Mouse (Mus musculus): ENCODE measurements around the gene Tmem121b. TPM values are rescaled to one million over a fixed set of nuclear protein-coding genes. Genes with fewer than 3 reads are reported as not detected.

The Tmem121b gene
- polyA plus RNA-seq, 1 experiment, result 0.01 TPM

- H3K79me2 ChIP-seq (ENCODE audit: control insufficient read depth, insufficient read depth), result no peaks in the 10 kb centered on the region
- TF ChIP-seq USF1 (IDR thresholded peaks at IDR 0.05; ENCODE audit: low read depth), result no peak
- peak; percentile 91 for TF ChIP-seq CEBPB (IDR thresholded peaks at IDR 0.05; ENCODE audit: insufficient read depth, poor library complexity, severe bottlenecking)
- no peaks in the 10 kb centered on the region for H3K27me3 ChIP-seq (ENCODE audit: control insufficient read depth, insufficient read depth, insufficient read length)
- H3ac ChIP-seq (ENCODE audit: control insufficient read depth, insufficient read length), result no peak overlapping the region
- peaks cover 15% of the 10 kb centered on the region for H3K36me3 ChIP-seq (ENCODE audit: control insufficient read depth, insufficient read depth)
- no peak overlapping the region for H3K4me3 ChIP-seq
- H3K4me2 ChIP-seq (ENCODE audit: low read depth), result peak overlapping the region; percentile 80
These were observed 10.9 kb downstream of the Tmem121b start for GRCm38 (mm10) chr6:120482756-120483155.

GRCm38 (mm10) chr6:120482021-120482420 lies 11.6 kb downstream of the Tmem121b start:
- no peaks in the 10 kb centered on the region for H3K79me2 ChIP-seq (ENCODE audit: control insufficient read depth, insufficient read depth)

GRCm38 (mm10) chr6:120481538-120481937 lies 12.1 kb downstream of the Tmem121b start:
- no peak for TF ChIP-seq POLR2AphosphoS2 (IDR thresholded peaks at IDR 0.05; ENCODE audit: insufficient read length, low read depth)
- no peak for TF ChIP-seq TCF3 (IDR thresholded peaks at IDR 0.05; ENCODE audit: insufficient read length, low read depth)
- no peak for TF ChIP-seq SRF (IDR thresholded peaks at IDR 0.05; ENCODE audit: control insufficient read depth, insufficient read length, low read depth)
- TF ChIP-seq CEBPB (IDR thresholded peaks at IDR 0.05; ENCODE audit: insufficient read depth, poor library complexity, severe bottlenecking), result no peak
- TF ChIP-seq TCF12 (IDR thresholded peaks at IDR 0.05; ENCODE audit: insufficient read depth, poor library complexity, severe bottlenecking), result no peak
- no peak for TF ChIP-seq REST (IDR thresholded peaks at IDR 0.05; ENCODE audit: insufficient read depth, insufficient read length)
- no peak for TF ChIP-seq MYOD1 (IDR thresholded peaks at IDR 0.05; ENCODE audit: control insufficient read depth in 1 of 3, insufficient read length in 2 of 3, low read depth in 2 of 3)
- TF ChIP-seq POLR2A (IDR thresholded peaks at IDR 0.05; ENCODE audit: insufficient read length, low read depth), result no peak
- no peak for TF ChIP-seq MAX (IDR thresholded peaks at IDR 0.05; ENCODE audit: low read depth)
- no peak for TF ChIP-seq USF1 (IDR thresholded peaks at IDR 0.05; ENCODE audit: low read depth)
- Histone ChIP-seq H3K4me3 (no peak overlapping the region), H3K4me2 (ENCODE audit: low read depth) (no peak overlapping the region), H3K27me3 (ENCODE audit: control insufficient read depth, insufficient read depth, insufficient read length) (no peaks in the 10 kb centered on the region), H3K79me2 (ENCODE audit: control insufficient read depth, insufficient read depth) (no peaks in the 10 kb centered on the region), H3ac (ENCODE audit: control insufficient read depth, insufficient read length) (no peak overlapping the region), H3K36me3 (ENCODE audit: control insufficient read depth, insufficient read depth) (peaks cover 18% of the 10 kb centered on the region)

More at GRCm38 (mm10) chr6:120482021-120482420, 11.6 kb downstream of the Tmem121b start:
- Histone ChIP-seq H3K27me3 (ENCODE audit: control insufficient read depth, insufficient read depth, insufficient read length) (no peaks in the 10 kb centered on the region), H3K36me3 (ENCODE audit: control insufficient read depth, insufficient read depth) (peaks cover 18% of the 10 kb centered on the region), H3K4me3 (no peak overlapping the region), H3K4me2 (ENCODE audit: low read depth) (no peak overlapping the region), H3ac (ENCODE audit: control insufficient read depth, insufficient read length) (no peak overlapping the region)
- TF ChIP-seq CEBPB (IDR thresholded peaks at IDR 0.05; ENCODE audit: insufficient read depth, poor library complexity, severe bottlenecking) (no peak), MYOG (IDR thresholded peaks at IDR 0.05; ENCODE audit: control insufficient read depth in 1 of 3, insufficient read depth in 1 of 3, insufficient read length in 2 of 3, low read depth in 2 of 3) (no peak), SRF (IDR thresholded peaks at IDR 0.05; ENCODE audit: control insufficient read depth, insufficient read length, low read depth) (no peak), TCF12 (IDR thresholded peaks at IDR 0.05; ENCODE audit: insufficient read depth, poor library complexity, severe bottlenecking) (no peak), USF1 (IDR thresholded peaks at IDR 0.05; ENCODE audit: low read depth) (no peak), TCF3 (IDR thresholded peaks at IDR 0.05; ENCODE audit: insufficient read length, low read depth) (no peak), POLR2A (IDR thresholded peaks at IDR 0.05; ENCODE audit: insufficient read length, low read depth) (no peak), POLR2AphosphoS2 (IDR thresholded peaks at IDR 0.05; ENCODE audit: insufficient read length, low read depth) (no peak), MYOD1 (IDR thresholded peaks at IDR 0.05; ENCODE audit: control insufficient read depth in 1 of 3, insufficient read length in 2 of 3, low read depth in 2 of 3) (no peak), REST (IDR thresholded peaks at IDR 0.05; ENCODE audit: insufficient read depth, insufficient read length) (no peak), MAX (IDR thresholded peaks at IDR 0.05; ENCODE audit: low read depth) (no peak), E2F4 (IDR thresholded peaks at IDR 0.05; ENCODE audit: insufficient read depth) (no peak)

GRCm38 (mm10) chr6:120480361-120480760 lies 13.2 kb downstream of the Tmem121b start:
- H3K36me3 ChIP-seq (ENCODE audit: control insufficient read depth, insufficient read depth), result peaks cover 18% of the 10 kb centered on the region
- TF ChIP-seq MYOD1 (IDR thresholded peaks at IDR 0.05; ENCODE audit: control insufficient read depth in 1 of 3, insufficient read length in 2 of 3, low read depth in 2 of 3) (no peak), CEBPB (IDR thresholded peaks at IDR 0.05; ENCODE audit: insufficient read depth, poor library complexity, severe bottlenecking) (no peak), TCF3 (IDR thresholded peaks at IDR 0.05; ENCODE audit: insufficient read length, low read depth) (no peak), POLR2AphosphoS2 (IDR thresholded peaks at IDR 0.05; ENCODE audit: insufficient read length, low read depth) (no peak), POLR2A (IDR thresholded peaks at IDR 0.05; ENCODE audit: insufficient read length, low read depth) (no peak), MYOG (IDR thresholded peaks at IDR 0.05; ENCODE audit: control insufficient read depth in 1 of 3, insufficient read depth in 1 of 3, insufficient read length in 2 of 3, low read depth in 2 of 3) (no peak), REST (IDR thresholded peaks at IDR 0.05; ENCODE audit: insufficient read depth, insufficient read length) (no peak), USF1 (IDR thresholded peaks at IDR 0.05; ENCODE audit: low read depth) (no peak), SRF (IDR thresholded peaks at IDR 0.05; ENCODE audit: control insufficient read depth, insufficient read length, low read depth) (no peak), E2F4 (IDR thresholded peaks at IDR 0.05; ENCODE audit: insufficient read depth) (no peak), MAX (IDR thresholded peaks at IDR 0.05; ENCODE audit: low read depth) (no peak), TCF12 (IDR thresholded peaks at IDR 0.05; ENCODE audit: insufficient read depth, poor library complexity, severe bottlenecking) (no peak)

GRCm38 (mm10) chr6:120479302-120479701 lies 14.3 kb downstream of the Tmem121b start:
- Histone ChIP-seq H3K27me3 (ENCODE audit: control insufficient read depth, insufficient read depth, insufficient read length) (no peaks in the 10 kb centered on the region), H3K4me2 (ENCODE audit: low read depth) (no peak overlapping the region), H3K36me3 (ENCODE audit: control insufficient read depth, insufficient read depth) (peaks cover 18% of the 10 kb centered on the region), H3K4me3 (no peak overlapping the region), H3ac (ENCODE audit: control insufficient read depth, insufficient read length) (no peak overlapping the region), H3K79me2 (ENCODE audit: control insufficient read depth, insufficient read depth) (no peaks in the 10 kb centered on the region)
- TF ChIP-seq POLR2A (IDR thresholded peaks at IDR 0.05; ENCODE audit: insufficient read length, low read depth) (no peak), REST (IDR thresholded peaks at IDR 0.05; ENCODE audit: insufficient read depth, insufficient read length) (no peak), MYOD1 (IDR thresholded peaks at IDR 0.05; ENCODE audit: control insufficient read depth in 1 of 3, insufficient read length in 2 of 3, low read depth in 2 of 3) (no peak)

More at GRCm38 (mm10) chr6:120480361-120480760, 13.2 kb downstream of the Tmem121b start:
- no peak overlapping the region for H3K4me3 ChIP-seq
- no peak overlapping the region for H3ac ChIP-seq (ENCODE audit: control insufficient read depth, insufficient read length)
- H3K27me3 ChIP-seq (ENCODE audit: control insufficient read depth, insufficient read depth, insufficient read length), result no peaks in the 10 kb centered on the region
- H3K4me2 ChIP-seq (ENCODE audit: low read depth), result no peak overlapping the region
- no peaks in the 10 kb centered on the region for H3K79me2 ChIP-seq (ENCODE audit: control insufficient read depth, insufficient read depth)

Data from myocyte (in vitro differentiated cells).